Mouse (Mus musculus) embryonic facial prominence, embryonic 14.5 days (tissue): ENCODE measurements at regions not wholly inside any gene's neighbourhood (a gene's known extent, or its start where the extent isn't known, plus 50 kb on each side); places are given as distances from the start of the nearest gene placed in this dataset.

Experiments used
- ATAC-seq: fragments of 200-750 bp; cut with Nextera tagmentation; 2 replicates; pipeline ENCODE4 v1.8.0; 2017; ENCODE audit warnings: low read depth, moderate number of reproducible peaks, moderate TSS enrichment
- DNase-seq: peaks from one replicate; pipeline ENCODE4 v3.0.0-alpha.2; 2015; ENCODE audit warnings: low spot score
- H3K27ac ChIP-seq: fragments of 300-500 bp; sonication (generic); replicated peaks from 2 replicates; pipeline ENCODE4 v1.5.1; 2014; ENCODE audit warnings: low read depth, mild to moderate bottlenecking, low read length, moderate library complexity
- H3K27me3 ChIP-seq: fragments of 300-500 bp; sonication (generic); replicated peaks from 2 replicates; pipeline ENCODE4 v1.6.1; 2014; ENCODE audit warnings: low read length; ENCODE audit not compliant: control insufficient read depth, insufficient read depth
- H3K36me3 ChIP-seq: fragments of 300-500 bp; sonication (generic); 2 replicates; pipeline ENCODE4 v1.6.1; 2014; ENCODE audit warnings: low read length, mixed read lengths; ENCODE audit not compliant: control insufficient read depth, insufficient read depth
- H3K4me1 ChIP-seq: fragments of 300-500 bp; sonication (generic); 2 replicates; pipeline ENCODE4 v1.6.1; 2014; ENCODE audit warnings: antibody characterized with exemption, low read length; ENCODE audit not compliant: control insufficient read depth, insufficient read depth
- H3K4me2 ChIP-seq: fragments of 300-500 bp; sonication (generic); 2 replicates; pipeline ENCODE4 v1.6.1; 2014; ENCODE audit warnings: low read depth, mild to moderate bottlenecking, low read length, moderate library complexity, mixed read lengths
- H3K4me3 ChIP-seq: fragments of 300-500 bp; sonication (generic); 2 replicates; pipeline ENCODE4 v1.5.1; 2014; ENCODE audit warnings: low read depth, mild to moderate bottlenecking, low read length
- H3K9ac ChIP-seq: fragments of 300-500 bp; sonication (generic); 2 replicates; pipeline ENCODE4 v1.6.1; 2014; ENCODE audit warnings: low read depth, mild to moderate bottlenecking, low read length, moderate library complexity, mixed read lengths
- H3K9me3 ChIP-seq: fragments of 300-500 bp; sonication (generic); 2 replicates; pipeline ENCODE4 v1.6.1; 2016; ENCODE audit warnings: low read length; ENCODE audit not compliant: control insufficient read depth
- WGBS: fragments of 180-500 bp; shearing (Covaris S2); extraction: QIAGEN DNeasy Blood & Tissue Kit; methylation state at CpG from one replicate; pipeline ENCODE4 v1.1.7; 2014; 5-methylcytosine and 5-hydroxymethylcytosine counted together

DNA sequence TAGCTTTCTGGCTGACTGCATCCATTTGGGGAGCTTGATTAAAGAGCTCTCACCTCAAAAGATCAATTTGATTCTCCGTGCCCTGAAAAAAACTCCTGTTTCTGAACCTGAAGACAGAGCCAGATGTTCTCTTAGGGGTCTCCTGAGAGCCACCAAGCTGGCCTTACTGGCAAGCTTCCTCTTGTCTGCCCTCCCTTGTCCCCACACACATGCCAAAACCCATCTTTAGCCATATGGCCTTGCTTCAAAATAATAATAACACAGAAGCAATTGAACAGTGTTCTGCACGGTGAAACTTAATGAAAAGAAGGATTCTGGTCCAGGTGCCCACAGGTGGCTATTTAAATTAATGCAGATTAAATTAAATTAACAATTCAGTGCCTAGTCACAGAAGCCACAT is 107.1 kb upstream of the Ces5a start:
- 61% methylated on average over 2 of the region's 2 CpGs for WGBS
- Histone ChIP-seq H3K4me2 (no peak overlapping the region), H3K27me3 (no peaks in the 10 kb centered on the region), H3K4me3 (no peak overlapping the region), H3K27ac (no peak overlapping the region), H3K4me1 (no peaks in the 10 kb centered on the region), H3K9ac (no peak overlapping the region), H3K9me3 (no peaks in the 10 kb centered on the region), H3K36me3 (no peaks in the 10 kb centered on the region)
- ATAC-seq, result no peak
- no peak for DNase-seq

DNA sequence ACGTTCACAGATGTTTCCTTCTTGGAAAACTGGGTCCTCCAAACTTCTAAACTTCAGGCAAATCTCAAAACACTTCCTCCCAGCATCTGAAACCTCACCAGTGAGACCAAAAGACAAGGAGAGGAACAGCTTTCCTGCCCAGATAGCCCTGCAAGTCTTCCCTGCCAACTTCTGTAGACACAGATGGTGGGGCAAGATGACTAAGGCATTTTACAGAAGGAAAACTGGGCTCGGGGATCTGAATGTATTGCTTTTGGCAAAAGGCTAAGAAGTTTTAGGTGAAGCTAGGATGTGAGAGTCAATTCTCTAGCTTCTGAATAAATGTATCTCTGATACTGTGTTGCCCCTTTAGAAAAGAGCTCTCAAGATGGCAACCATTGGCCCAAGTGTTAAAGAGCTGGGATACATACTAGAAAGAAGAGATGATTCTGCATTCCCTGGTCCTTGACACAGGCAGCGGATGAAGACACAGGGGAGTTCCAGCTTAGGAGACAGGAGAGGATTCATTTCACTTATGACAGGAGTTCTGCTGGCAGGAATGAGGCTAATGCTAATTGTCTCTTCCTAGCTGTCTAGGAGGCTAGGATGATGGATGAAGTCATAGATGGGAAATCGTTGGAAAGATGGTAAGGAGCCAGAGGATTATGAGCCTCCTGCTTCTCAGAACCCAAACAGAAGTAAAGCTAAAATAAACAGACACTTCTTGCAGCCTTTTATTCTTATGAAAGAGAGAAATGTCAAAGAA is 108.0 kb upstream of the Ces5a start:
- ATAC-seq (no peak), DNase-seq (no peak)
- no peaks in the 10 kb centered on the region for H3K27me3 ChIP-seq
- no peak overlapping the region for H3K4me2 ChIP-seq
- H3K4me3 ChIP-seq, result no peak overlapping the region
- no peak overlapping the region for H3K27ac ChIP-seq
- 69% methylated on average over 4 of the region's 4 CpGs for WGBS
- H3K9ac ChIP-seq, result no peak overlapping the region
- H3K4me1 ChIP-seq, result no peaks in the 10 kb centered on the region
- H3K9me3 ChIP-seq, result no peaks in the 10 kb centered on the region
- no peaks in the 10 kb centered on the region for H3K36me3 ChIP-seq

DNA sequence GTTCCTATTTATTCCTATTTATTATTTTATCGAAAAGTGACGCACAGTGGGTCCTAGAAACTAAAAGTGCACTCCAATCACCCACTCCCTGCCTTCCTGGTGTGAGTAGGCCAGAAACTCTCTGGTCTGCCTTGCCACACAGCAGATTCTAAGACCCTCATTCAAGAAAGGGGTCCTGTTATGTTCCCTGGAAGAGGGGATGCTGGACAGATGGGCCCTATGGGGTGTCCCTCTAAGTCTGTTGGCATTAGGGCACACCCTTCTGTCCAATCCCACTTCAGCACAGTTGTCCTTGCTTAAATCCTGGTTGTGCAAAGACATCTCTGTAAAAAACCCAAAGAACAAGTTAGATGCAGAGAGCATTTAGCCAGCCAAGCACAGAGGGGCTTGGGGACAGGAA is 117.8 kb upstream of the Ces5a start:
- Histone ChIP-seq H3K4me2 (no peak overlapping the region), H3K9me3 (0 out of 2 replicates have a peak, but pooled peaks cover 5% of the 10 kb centered on the region), H3K4me1 (no peaks in the 10 kb centered on the region), H3K9ac (no peak overlapping the region), H3K36me3 (no peaks in the 10 kb centered on the region), H3K4me3 (no peak overlapping the region), H3K27ac (no peak overlapping the region), H3K27me3 (no peaks in the 10 kb centered on the region)
- no peak for DNase-seq
- 93% methylated on average over 2 of the region's 2 CpGs for WGBS
- ATAC-seq, result no peak

DNA sequence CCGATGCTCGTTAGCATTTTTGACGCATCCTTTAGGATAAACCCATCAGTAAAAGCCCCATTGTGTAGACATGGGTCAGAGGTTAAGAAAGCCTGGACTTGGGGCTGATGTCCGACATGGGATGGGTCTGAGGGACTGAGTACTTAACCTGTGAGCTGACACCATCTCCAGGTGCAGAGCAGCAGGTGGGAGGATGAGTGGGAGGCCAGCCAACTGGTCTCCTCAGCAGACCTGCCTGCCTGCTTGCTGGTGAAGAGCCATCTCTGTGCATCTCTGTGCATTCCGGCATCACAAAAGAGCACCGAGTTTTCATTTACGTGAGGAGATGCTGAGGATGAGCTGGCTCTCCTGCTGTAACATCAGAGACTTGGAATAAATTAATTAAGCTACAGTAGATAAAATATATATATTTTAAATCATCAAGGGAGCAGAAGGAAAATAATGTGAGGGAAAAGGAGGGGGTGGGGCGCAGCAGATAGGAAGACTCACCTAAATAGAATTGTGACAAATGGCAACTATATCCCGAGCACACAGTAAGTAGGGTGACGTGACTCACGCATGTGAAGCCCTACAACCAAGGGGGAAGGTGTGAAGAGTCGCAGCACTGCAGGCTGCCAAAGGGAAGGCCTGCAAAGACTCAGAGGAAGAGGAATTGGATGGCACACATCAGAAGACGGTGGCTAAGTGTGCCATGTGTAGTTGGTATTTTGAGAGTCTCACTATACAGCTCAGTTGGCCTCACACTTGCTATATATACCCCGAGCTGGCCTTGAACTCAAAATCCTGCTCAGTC is 118.5 kb upstream of the Ces5a start:
- H3K27ac ChIP-seq, result no peak overlapping the region
- ATAC-seq, result no peak
- H3K9me3 ChIP-seq, result 0 out of 2 replicates have a peak, but pooled peaks cover 5% of the 10 kb centered on the region
- H3K4me2 ChIP-seq, result no peak overlapping the region
- no peaks in the 10 kb centered on the region for H3K27me3 ChIP-seq
- H3K4me3 ChIP-seq, result no peak overlapping the region
- WGBS, result 76% methylated on average over 14 of the region's 14 CpGs
- no peak for DNase-seq
- no peak overlapping the region for H3K9ac ChIP-seq
- H3K36me3 ChIP-seq, result no peaks in the 10 kb centered on the region
- H3K4me1 ChIP-seq, result no peaks in the 10 kb centered on the region

DNA sequence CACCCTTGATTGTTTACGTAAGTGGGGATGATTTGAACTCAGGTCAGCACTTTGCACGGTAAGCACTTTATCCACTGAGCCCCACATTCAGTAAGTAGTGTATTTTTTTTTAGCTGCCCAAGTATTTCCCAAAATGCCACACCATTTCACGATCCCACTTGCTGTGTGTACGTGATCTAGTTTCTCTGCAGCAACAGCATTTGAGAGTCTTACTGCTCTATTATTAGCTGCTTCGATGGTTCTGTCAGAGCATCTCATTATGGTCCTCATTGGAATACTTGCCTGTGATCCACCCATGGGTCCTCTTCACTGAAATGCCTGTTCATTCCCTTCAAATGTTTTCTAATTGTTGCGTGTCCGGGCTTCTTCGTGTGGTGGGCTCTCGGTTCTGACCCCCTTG is 120.1 kb upstream of the Ces5a start:
- Histone ChIP-seq H3K4me3 (no peak overlapping the region), H3K9ac (no peak overlapping the region), H3K4me1 (no peaks in the 10 kb centered on the region), H3K27ac (no peak overlapping the region), H3K36me3 (no peaks in the 10 kb centered on the region), H3K27me3 (no peaks in the 10 kb centered on the region), H3K9me3 (no peaks in the 10 kb centered on the region), H3K4me2 (no peak overlapping the region)
- ATAC-seq (no peak), DNase-seq (no peak)
- WGBS, result 88% methylated on average over 9 of the region's 9 CpGs

DNA sequence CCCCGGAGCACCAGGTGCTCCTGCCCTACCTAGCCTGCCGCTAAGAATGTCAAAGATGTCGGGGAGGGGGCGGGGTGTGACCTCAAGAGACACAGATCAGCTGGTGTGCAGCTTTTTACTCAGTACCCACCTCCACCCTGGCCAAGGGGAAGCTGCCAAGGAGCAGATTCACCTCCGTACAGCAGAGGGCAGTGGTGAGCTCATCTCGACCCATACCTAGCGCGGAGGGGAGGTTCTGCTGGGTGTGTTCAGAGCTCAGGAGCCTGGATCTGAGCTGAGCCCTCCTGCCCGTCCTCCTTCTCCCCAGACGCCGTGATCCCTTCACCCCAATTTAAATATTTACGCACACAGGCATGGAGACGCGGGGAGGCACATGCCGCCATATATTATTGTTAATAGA is 126.1 kb upstream of the Ces5a start:
- ATAC-seq (peak; percentile 95), DNase-seq (peak; percentile 88)
- Histone ChIP-seq H3K27me3 (no peaks in the 10 kb centered on the region), H3K36me3 (no peaks in the 10 kb centered on the region), H3K27ac (no peak overlapping the region), H3K4me1 (no peaks in the 10 kb centered on the region), H3K9ac (no peak overlapping the region), H3K4me3 (peak overlapping the region; percentile 31), H3K4me2 (peak overlapping the region; percentile 62), H3K9me3 (no peaks in the 10 kb centered on the region)
- 4% methylated on average over 11 of the region's 15 CpGs for WGBS

DNA sequence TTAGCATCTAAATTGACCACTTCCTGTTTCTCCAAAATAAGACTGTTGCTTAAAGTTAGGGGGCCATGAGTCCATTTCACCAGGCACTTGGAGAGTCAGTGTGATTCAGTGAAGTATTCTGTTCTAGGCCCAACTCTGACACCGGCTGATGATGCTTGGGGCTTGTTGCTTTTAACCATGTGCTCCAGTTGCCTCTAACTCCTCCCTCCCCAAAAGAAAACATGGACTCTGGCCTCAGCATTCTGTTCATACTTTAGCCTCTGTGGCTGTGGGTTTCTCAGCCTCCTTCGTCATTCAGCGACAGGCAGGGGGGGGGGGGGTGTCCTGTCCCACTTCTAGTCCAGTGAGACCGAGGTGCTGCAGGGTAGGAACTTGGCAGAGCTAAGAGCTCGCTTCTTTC is 126.6 kb upstream of the Ces5a start:
- H3K9me3 ChIP-seq, result no peaks in the 10 kb centered on the region
- DNase-seq, result no peak
- WGBS, result 52% methylated on average over 5 of the region's 5 CpGs
- H3K27ac ChIP-seq, result no peak overlapping the region
- H3K4me3 ChIP-seq, result peak overlapping the region; percentile 31
- ATAC-seq, result no peak
- H3K27me3 ChIP-seq, result no peaks in the 10 kb centered on the region
- H3K36me3 ChIP-seq, result no peaks in the 10 kb centered on the region
- H3K4me2 ChIP-seq, result peak overlapping the region; percentile 62
- H3K4me1 ChIP-seq, result no peaks in the 10 kb centered on the region
- H3K9ac ChIP-seq, result no peak overlapping the region

DNA sequence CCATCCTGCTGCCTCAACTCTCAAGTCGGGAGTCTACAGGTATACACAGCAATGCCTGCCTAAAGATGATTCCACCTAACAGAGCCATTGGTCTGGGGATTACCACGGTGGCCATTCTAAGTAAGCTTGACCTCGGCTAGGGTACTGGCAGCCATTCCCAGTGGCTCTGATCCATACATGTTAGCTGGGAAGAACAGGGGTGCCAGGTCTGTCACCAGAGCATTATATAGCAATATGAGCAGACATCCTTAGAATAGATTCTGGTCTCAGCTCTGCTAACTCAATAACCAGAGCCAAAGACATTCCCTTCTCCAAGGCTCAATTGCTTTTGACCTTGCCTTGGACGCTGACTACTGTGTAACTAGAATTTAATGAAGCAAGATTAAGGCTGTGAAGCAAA is 128.2 kb upstream of the Ces5a start:
- no peaks in the 10 kb centered on the region for H3K4me1 ChIP-seq
- no peak for ATAC-seq
- WGBS, result 86% methylated on average over 4 of the region's 4 CpGs

DNA sequence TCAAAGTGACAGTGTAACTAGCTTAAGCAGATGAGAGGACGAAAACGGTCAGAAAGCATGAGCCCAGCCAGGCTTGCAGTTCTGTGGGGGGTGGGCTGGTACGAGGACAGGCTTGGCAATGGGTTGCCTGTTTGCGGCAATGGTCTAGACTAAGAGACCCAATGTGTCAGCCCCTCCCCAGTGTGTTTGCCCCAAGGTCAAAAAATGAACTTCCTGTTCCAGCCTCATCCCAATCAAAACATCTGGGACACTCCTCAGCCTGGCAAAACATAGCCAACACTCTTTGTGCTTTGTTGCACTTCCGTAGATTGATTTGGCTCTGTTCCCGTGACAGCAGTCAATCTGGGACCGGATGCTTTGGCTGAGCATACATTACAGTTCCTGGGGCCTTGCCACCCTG is 132.7 kb upstream of the Ces5a start:
- ATAC-seq (no peak), DNase-seq (peak; percentile 54)
- Histone ChIP-seq H3K9me3 (no peaks in the 10 kb centered on the region), H3K4me2 (no peak overlapping the region), H3K27me3 (no peaks in the 10 kb centered on the region), H3K27ac (no peak overlapping the region), H3K36me3 (no peaks in the 10 kb centered on the region), H3K4me1 (no peaks in the 10 kb centered on the region), H3K4me3 (no peak overlapping the region), H3K9ac (no peak overlapping the region)
- WGBS, result 33% methylated on average over 7 of the region's 7 CpGs

More for the DNA sequence above, 128.2 kb upstream of the Ces5a start:
- no peak overlapping the region for H3K4me2 ChIP-seq
- H3K9ac ChIP-seq, result no peak overlapping the region
- no peaks in the 10 kb centered on the region for H3K27me3 ChIP-seq
- H3K36me3 ChIP-seq, result no peaks in the 10 kb centered on the region
- no peak for DNase-seq
- H3K27ac ChIP-seq, result no peak overlapping the region
- H3K9me3 ChIP-seq, result no peaks in the 10 kb centered on the region
- H3K4me3 ChIP-seq, result no peak overlapping the region
